Mouse (Mus musculus) myocyte (in vitro differentiated cells): ENCODE measurements around the gene Hcrtr2.

Source experiments
- CEBPB ChIP-seq: IDR thresholded peaks from 2 replicates; pipeline ENCODE4 v1.6.1; 2011; ENCODE audit warnings: mild to moderate bottlenecking, moderate library complexity; ENCODE audit not compliant: poor library complexity, insufficient read depth, severe bottlenecking
- E2F4 ChIP-seq: IDR thresholded peaks from one replicate; pipeline ENCODE4 v1.6.1; 2011; ENCODE audit warnings: mild to moderate bottlenecking, control low read depth, moderate library complexity; ENCODE audit not compliant: insufficient read depth
- MAX ChIP-seq: IDR thresholded peaks from one replicate; pipeline ENCODE4 v1.6.1; 2011; ENCODE audit warnings: low read depth, mild to moderate bottlenecking, control low read depth
- MYOD1 ChIP-seq, 3 experiments: IDR thresholded peaks; one replicate each; pipeline ENCODE4 v1.6.1; 2011; ENCODE audit warnings: control low read depth in 2 of 3, low read depth in 2 of 3, mild to moderate bottlenecking in 2 of 3, moderate library complexity in 1 of 3; ENCODE audit not compliant: insufficient read length in 2 of 3, control insufficient read depth in 1 of 3
- MYOG ChIP-seq, 3 experiments: IDR thresholded peaks; one replicate each; pipeline ENCODE4 v1.6.1; 2011; ENCODE audit warnings: control low read depth in 2 of 3, low read depth in 2 of 3, mild to moderate bottlenecking in 2 of 3; ENCODE audit not compliant: insufficient read length in 2 of 3, control insufficient read depth in 1 of 3, insufficient read depth in 1 of 3
- POLR2A ChIP-seq: IDR thresholded peaks from one replicate; pipeline ENCODE4 v1.6.1; 2011; ENCODE audit warnings: low read depth, mild to moderate bottlenecking, control low read depth, moderate library complexity; ENCODE audit not compliant: insufficient read length
- POLR2AphosphoS2 ChIP-seq: IDR thresholded peaks from one replicate; pipeline ENCODE4 v1.6.1; 2011; ENCODE audit warnings: low read depth, control low read depth; ENCODE audit not compliant: insufficient read length
- REST ChIP-seq: IDR thresholded peaks from one replicate; pipeline ENCODE4 v1.6.1; 2011; ENCODE audit warnings: mild to moderate bottlenecking, control low read depth, moderate library complexity; ENCODE audit not compliant: insufficient read depth, insufficient read length
- TCF12 ChIP-seq: IDR thresholded peaks from one replicate; pipeline ENCODE4 v1.6.1; 2011; ENCODE audit warnings: mild to moderate bottlenecking, control low read depth; ENCODE audit not compliant: poor library complexity, insufficient read depth, severe bottlenecking
- TCF3 ChIP-seq: IDR thresholded peaks from one replicate; pipeline ENCODE4 v1.6.1; 2011; ENCODE audit warnings: low read depth, control low read depth; ENCODE audit not compliant: insufficient read length

DNA sequence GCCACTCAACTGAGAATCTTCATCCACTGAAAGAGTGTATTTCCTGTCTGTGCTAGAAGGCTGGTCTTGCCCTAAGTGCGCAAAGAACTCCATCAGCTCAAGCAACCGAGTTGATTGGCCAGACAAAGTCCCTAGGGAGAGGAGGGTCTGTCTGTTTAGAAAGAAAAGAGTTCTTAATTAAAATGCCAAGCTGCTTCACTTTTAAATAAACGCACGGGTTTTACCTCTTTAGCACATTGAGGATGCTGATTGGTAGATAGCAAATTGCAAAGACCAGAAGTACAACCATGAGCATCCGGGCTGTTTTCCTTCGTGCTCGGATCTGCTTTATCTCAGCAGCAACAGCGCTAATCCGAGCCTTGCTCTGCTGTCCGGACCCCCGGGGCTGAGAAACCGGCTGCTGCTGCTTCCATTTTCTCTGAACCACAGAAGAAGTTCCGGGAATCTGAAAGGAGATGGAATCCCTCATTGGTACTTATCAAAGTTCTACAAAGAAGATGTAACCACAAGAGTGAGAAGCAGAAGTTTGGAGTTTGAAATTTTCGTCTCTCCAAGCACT lies 87.6 kb downstream of the Hcrtr2 start:
- TF ChIP-seq MAX = no peak
- TF ChIP-seq E2F4 = no peak
- TF ChIP-seq REST = no peak
- no peak for TF ChIP-seq CEBPB
- no peak for TF ChIP-seq POLR2A
- no peak for TF ChIP-seq TCF12
- no peak for TF ChIP-seq MYOD1 (IDR thresholded peaks at IDR 0.05; ENCODE audit: control insufficient read depth in 1 of 3, insufficient read length in 2 of 3, low read depth in 2 of 3)
- no peak for TF ChIP-seq TCF3
- TF ChIP-seq POLR2AphosphoS2 = no peak
- no peak for TF ChIP-seq MYOG (IDR thresholded peaks at IDR 0.05; ENCODE audit: control insufficient read depth in 1 of 3, insufficient read depth in 1 of 3, insufficient read length in 2 of 3, low read depth in 2 of 3)
